Mouse (Mus musculus): ENCODE measurements around the gene Lrrtm4.

The Lrrtm4 gene

GRCm38 (mm10) chr6:80331751-80332150 is 313.1 kb downstream of the Lrrtm4 start:
- DNase-seq, result no peak

DNA sequence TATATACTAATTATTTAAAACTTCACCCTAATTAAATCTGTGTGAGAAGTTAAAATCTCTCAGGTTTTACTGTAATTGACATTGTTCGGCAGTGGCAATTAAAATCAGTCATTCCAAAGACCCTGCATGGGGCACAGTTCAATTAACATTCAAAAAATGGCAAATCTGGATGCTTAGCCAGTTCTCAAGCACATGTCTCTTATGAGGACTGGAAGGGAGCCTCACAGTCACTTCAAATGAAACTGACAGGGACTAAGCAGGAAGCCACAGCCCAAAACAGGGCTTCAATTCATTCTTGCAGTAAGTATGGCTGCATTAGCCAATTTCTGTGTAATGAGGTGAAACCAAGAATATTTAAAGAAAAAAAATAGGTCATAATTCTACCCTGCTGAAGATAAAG is 333.6 kb downstream of the Lrrtm4 start:
- no peak for DNase-seq

DNA sequence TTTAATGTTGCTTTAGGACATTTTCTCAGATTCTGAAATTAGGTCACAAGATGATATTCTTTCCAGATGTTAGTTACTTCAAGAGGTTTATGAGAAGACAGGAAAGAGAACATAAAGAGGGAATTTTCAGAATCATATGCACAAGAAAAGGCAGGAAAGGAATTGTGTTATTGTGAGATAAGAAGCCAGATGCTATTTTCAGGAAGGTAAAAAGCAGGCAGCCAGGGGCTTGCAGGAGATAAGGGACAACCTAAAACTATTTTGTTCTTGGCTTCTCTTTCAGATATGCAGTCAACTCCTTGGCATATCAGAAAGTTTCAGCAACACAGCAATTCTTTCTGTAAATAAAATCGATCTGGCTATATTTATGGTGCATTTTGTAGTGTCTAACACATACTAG is 338.4 kb downstream of the Lrrtm4 start:
- DNase-seq, result no peak

DNA sequence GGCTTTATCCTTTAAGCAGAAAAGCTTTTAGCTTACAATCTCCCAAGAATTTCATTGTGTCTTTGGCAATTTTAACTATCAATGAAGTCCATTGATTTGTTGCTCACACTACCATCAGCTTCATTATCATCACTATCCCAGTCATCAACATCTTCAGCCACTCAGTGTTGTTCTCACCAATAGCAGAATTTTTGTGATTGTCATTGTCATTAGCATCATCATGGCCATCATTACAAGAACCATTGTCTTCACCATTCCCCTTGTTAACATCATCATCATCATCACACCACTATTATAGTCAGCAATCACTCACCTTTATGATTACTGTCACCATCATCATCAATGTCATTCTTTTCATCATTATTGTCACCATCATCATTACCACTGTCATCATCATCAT is 344.9 kb downstream of the Lrrtm4 start:
- no peak for DNase-seq

- DNase-seq, result no peak
Measured at GRCm38 (mm10) chr6:80366532-80366931, 347.9 kb downstream of the Lrrtm4 start.

GRCm38 (mm10) chr6:80389571-80389970 is 370.9 kb downstream of the Lrrtm4 start:
- DNase-seq, result no peak

- DNase-seq, result no peak
Measured at GRCm38 (mm10) chr6:80406757-80407156, 388.1 kb downstream of the Lrrtm4 start.

GRCm38 (mm10) chr6:80440135-80440534 is 421.5 kb downstream of the Lrrtm4 start:
- DNase-seq, result no peak

DNA sequence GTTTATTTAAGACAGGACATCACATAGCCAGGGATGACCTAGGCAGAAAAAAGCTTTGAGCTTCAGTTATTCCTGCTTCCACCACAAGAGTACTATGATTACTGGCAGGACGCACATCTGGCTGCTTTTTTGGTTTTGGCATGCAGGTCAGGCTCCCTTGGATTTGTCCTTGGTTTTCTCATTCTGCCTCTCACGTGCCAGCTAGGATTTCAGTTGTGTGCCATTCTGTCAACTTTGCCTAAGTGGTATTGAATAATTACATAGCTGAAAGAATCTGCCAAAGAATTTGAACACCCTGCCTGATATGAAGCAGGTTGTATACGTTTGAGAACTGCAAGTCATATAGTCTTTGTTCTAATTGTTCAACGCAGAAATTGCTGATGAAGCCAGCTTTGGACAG is 451.9 kb downstream of the Lrrtm4 start:
- no peak for DNase-seq

DNA sequence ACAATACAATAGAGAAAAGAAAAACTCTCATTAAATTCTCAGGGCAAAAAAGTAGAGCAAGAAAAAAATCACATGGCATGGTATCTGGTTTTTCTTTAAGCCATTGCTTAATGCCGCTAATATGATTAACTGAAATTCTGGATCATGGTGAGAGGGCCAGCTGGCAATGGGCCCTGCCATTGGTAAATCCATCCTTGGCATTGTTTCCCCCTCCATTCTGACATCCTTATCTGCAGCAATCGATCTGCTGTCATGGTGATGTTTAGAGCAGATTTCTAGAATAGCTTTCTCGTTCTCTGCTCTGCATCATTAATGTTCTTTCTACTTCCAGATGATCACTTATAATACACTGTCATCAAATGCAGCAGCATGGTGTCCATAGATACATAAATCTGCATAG is 457.5 kb downstream of the Lrrtm4 start:
- DNase-seq, result no peak

DNA sequence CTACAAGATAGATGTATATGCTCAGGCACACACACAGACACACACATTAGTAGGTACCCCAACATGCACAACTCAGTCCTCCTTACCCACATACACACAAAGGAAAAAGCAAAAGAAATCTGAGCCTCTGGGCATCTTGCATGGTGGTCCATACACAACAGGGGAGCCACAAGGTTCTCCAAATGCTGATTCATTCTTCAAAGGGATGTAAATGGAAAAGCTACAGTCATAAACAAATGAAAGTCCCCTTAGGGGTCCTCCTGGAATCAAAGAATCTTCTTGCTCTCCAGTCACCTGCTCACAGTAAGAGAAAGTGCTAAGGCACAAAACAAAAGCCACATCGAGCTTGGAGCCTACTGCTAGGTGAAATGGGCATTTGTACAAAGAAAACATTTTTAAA is 526.3 kb downstream of the Lrrtm4 start:
- no peak for DNase-seq

- no peak for DNase-seq
Measured at GRCm38 (mm10) chr6:80549907-80550306, 531.2 kb downstream of the Lrrtm4 start.

- DNase-seq, result no peak
Measured at GRCm38 (mm10) chr6:80553398-80553797, 534.7 kb downstream of the Lrrtm4 start.

GRCm38 (mm10) chr6:80554991-80555390 is 536.3 kb downstream of the Lrrtm4 start:
- DNase-seq, result no peak

DNA sequence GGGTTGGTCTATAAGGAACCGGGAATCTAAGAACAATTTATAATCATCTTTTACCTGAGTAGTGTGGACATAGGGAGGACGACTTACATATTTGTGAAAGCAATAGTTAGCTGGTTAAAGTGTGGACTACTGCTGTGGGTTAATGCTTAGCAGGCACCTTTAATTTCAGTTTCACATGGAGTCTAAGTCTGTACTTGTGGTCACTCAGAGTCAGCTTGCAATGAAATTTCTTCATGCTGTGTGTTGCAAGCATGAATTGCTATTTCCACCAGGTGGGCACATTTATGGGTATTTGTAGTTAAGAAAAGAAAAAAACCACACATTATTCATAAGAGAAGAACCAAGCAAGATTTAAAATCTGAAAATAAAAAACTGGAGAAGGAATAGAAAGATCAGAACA is 558.5 kb downstream of the Lrrtm4 start:
- no peak for DNase-seq

DNA sequence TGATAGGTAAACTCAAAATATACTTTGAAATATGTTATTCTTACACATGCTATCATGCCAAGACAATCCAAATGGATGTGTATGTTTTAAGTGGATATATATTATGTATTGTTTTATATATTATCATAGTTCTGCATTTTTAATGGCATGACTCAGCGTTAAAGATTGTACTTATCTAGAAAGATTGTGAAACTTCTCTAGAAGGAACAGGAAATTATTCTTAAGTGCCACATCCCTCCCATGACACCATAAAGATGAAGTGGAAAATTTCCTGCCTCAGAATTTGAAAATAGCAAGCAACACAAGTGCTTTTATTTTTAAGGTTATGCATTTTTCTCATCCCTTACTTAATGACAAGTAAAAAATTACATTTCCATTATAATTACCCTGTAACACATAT is 563.5 kb downstream of the Lrrtm4 start:
- DNase-seq, result no peak

DNA sequence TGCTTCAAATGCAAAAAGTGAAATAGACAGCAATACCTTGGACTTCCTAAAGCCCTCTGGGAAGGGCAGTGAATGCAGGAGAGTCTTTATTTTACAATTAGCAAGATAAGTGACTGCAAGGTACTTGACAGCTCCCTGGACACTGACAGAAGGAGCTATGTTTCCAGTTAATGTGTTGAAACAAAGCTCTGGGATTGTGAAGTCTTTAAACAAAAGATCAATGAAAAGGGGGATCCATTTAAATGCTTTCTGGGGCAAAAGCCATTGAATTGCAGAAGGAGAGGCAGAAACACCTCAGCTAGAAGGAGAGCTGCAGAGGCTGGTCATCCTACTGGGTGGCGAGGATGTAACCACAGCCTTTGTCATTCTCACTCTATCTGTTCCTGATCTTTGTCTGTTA is 571.1 kb downstream of the Lrrtm4 start:
- no peak for DNase-seq

- DNase-seq, result no peak
Measured at GRCm38 (mm10) chr6:80619508-80619907, 600.8 kb downstream of the Lrrtm4 start.

- no peak for DNase-seq
Measured at GRCm38 (mm10) chr6:80622676-80623334, 604.1 kb downstream of the Lrrtm4 start.

GRCm38 (mm10) chr6:80625509-80625908 is 606.8 kb downstream of the Lrrtm4 start:
- DNase-seq, result no peak

DNA sequence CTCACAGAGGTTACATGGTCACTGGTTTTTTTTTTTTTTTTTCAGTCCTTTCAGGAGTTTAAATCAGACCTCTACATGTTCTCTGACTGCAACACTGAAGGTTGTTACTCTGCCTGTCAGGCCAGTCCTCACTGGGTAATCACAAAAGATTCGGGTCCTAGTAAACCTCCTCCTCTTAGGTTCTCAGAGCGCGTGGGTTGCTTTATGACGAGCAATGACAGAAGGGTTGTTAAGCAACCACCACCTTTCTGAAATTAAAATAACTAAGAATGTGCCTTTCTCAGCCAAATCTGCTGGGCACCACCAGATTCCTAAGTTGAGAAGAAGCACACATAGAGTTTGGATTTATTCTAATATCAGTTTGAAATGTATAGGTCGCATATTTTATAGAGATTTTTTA is 644.1 kb downstream of the Lrrtm4 start:
- DNase-seq, result no peak

GRCm38 (mm10) chr6:80664039-80664438 is 645.4 kb downstream of the Lrrtm4 start:
- DNase-seq, result no peak

GRCm38 (mm10) chr6:80704183-80704582 is 685.5 kb downstream of the Lrrtm4 start:
- no peak for DNase-seq

- no peak for DNase-seq
Measured at GRCm38 (mm10) chr6:80720468-80720867, 701.8 kb downstream of the Lrrtm4 start.

DNA sequence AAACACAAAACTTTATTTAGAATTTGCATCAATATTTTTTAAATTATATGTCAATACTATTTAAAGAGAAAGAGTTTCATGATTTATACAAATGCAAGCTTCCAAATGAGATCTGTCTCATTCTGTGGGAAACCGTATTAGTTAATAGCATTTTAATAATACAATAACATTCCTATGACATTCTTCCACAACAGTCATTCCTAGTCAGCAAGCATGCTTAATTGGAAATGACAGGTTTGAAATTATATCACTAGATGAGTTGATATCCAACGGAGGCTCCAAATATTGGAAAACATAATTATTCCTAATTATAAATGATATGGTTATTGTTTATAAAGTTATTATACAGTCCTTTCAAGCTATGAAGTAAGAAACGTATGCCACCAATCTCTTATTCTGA is 714.7 kb downstream of the Lrrtm4 start:
- no peak for DNase-seq

GRCm38 (mm10) chr6:80750769-80751168 is 732.1 kb downstream of the Lrrtm4 start:
- DNase-seq, result no peak

Data from lung, postnatal 36 days (tissue).